Mouse (Mus musculus) CH12.LX (cell line): ENCODE data around the gene Nat8f4. TPM values are rescaled to one million over a fixed set of nuclear protein-coding genes. Genes with fewer than 3 reads are reported as not detected.
"Not testable (repeated sequence)": the region's sequence is repeated elsewhere in the genome, so short reads cannot be mapped to it uniquely, and the experiment has no call there.

Experiments used
- DNase-seq: peaks from one replicate; pipeline ENCODE4 v3.0.0-alpha.2; 2013; ENCODE audit errors: extremely low read depth
- H3K27ac ChIP-seq: 2 replicates; pipeline ENCODE4 v1.5.1; 2012; ENCODE audit warnings: low read depth, mild to moderate bottlenecking, control low read depth, moderate library complexity; ENCODE audit not compliant: insufficient read depth
- H3K27me3 ChIP-seq: replicated peaks from 2 replicates; pipeline ENCODE3; 2012; ENCODE audit warnings: inconsistent platforms
- H3K36me3 ChIP-seq, 2 experiments: replicated peaks in 1 of 2; 2 replicates each; pipeline versions ENCODE3 to v1.6.1; 2012; ENCODE audit warnings: inconsistent platforms in 1 of 2, low read length in 1 of 2, mild to moderate bottlenecking in 1 of 2, mixed read lengths in 1 of 2, moderate library complexity in 1 of 2; ENCODE audit not compliant: control insufficient read depth in 1 of 2, insufficient read depth in 1 of 2
- H3K4me1 ChIP-seq, 2 experiments: 2 replicates each; pipeline ENCODE4 v1.6.1; 2012; ENCODE audit warnings: inconsistent platforms in 1 of 2, moderate library complexity in 1 of 2; ENCODE audit not compliant: insufficient read depth in 2 of 2, control insufficient read depth in 1 of 2
- H3K4me2 ChIP-seq: 2 replicates; pipeline ENCODE4 v1.6.1; 2012; ENCODE audit warnings: low read depth, mild to moderate bottlenecking, control low read depth; ENCODE audit not compliant: poor library complexity, insufficient read depth, severe bottlenecking
- H3K4me3 ChIP-seq, 3 experiments: fragments of 150-350 bp in 1 of 3; sonication (generic) in 1 of 3; replicated peaks in 1 of 3; 2 replicates each; pipeline versions ENCODE3 to v1.5.1; 2011 to 2012; ENCODE audit warnings: low read depth in 2 of 3, low read length in 2 of 3, mild to moderate bottlenecking in 2 of 3, moderate library complexity in 2 of 3, control low read depth in 1 of 3, improper control_type of control experiment in 1 of 3, inconsistent platforms in 1 of 3, mixed read lengths in 1 of 3; ENCODE audit not compliant: poor library complexity in 1 of 3
- H3K79me2 ChIP-seq: replicated peaks from 2 replicates; pipeline ENCODE4 v1.6.1; 2012; ENCODE audit warnings: mild to moderate bottlenecking, moderate library complexity; ENCODE audit not compliant: control insufficient read depth, poor library complexity, insufficient read depth, severe bottlenecking; ENCODE audit errors: extremely low read depth
- H3K9ac ChIP-seq: 2 replicates; pipeline ENCODE4 v1.6.1; 2012; ENCODE audit warnings: low read depth, mild to moderate bottlenecking, control low read depth, moderate library complexity; ENCODE audit not compliant: insufficient read depth
- H3K9me3 ChIP-seq: replicated peaks from 2 replicates; pipeline ENCODE3; 2012; ENCODE audit warnings: low read length, inconsistent platforms, mixed read lengths
- NRF1 ChIP-seq: IDR thresholded peaks from 2 replicates; pipeline ENCODE4 v1.6.1; 2014; ENCODE audit warnings: low read depth, mild to moderate bottlenecking, inconsistent platforms, low read length, improper control_type of control experiment, moderate library complexity
- dilution Hi-C: fragments of 300-500 bp; cut with MboI; formaldehyde crosslinking; loops from 2 replicates; pipeline ENCODE4 v1.14.3; 2020; ENCODE audit warnings: low sequenced_read_pairs; ENCODE audit not compliant: extremely low pct_unique_long_range_greater_than_20kb, extremely low pct_ligation_motif_present
- in situ Hi-C: fragments of 300-500 bp; cut with MboI; formaldehyde crosslinking; loops from 3 replicates; pipeline ENCODE4 v1.14.3; 2019; ENCODE audit warnings: low sequenced_read_pairs, low pct_ligation_motif_present, low pct_unique_long_range_greater_than_20kb, mixed read lengths
- polyA plus RNA-seq: library from polyadenylated mRNA; unstranded; fragments of >175 nt; gene quantifications from 2 replicates; pipeline ENCODE4 v1.2.1, GENCODE M21; 2012; ENCODE audit warnings: low read depth; ENCODE audit not compliant: insufficient read length
- total RNA-seq, 2 experiments: library from RNA; depleted of rRNA; stranded (reverse); fragments of 300-350 nt in 1 of 2; fragments of >200 nt in 1 of 2; gene quantifications; 2 replicates each; pipeline ENCODE4 v1.2.3; 2012 to 2014

Nat8f4 gene
- total and polyA plus RNA-seq, 3 experiments = 1.8 to 2.4 (median 2.3) TPM

DNA sequence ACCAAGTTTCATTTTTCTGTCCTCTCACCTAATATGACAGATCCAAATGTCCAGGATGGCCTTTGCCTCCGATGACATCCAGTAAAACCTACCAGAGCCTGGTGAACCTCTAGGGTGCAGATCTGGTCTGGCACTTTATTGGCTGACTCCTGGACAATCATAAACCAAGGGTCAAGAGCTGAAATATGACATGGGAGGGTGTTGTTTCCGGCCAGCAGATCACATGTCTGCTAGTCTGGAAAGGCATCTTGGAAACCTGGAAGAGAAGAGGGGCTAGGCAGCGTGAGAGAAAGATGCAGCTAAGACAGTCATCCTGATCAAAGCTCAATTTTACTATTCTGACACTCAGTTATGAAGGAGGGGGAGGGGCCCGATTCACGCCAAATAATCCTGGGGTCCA is 35.7 kb downstream of the Nat8f4 start, which contains the start of gene Nat8f2:
TSS of gene Nat8f2 (minus strand) at position 153 of the 400 bp plus-strand sequence.
- H3K4me1 ChIP-seq, DNase-seq, H3K36me3 ChIP-seq, H3K79me2 ChIP-seq, dilution Hi-C loops, H3K4me3 ChIP-seq, H3K4me2 ChIP-seq, H3K9ac ChIP-seq, in situ Hi-C loops, H3K9me3 ChIP-seq, H3K27ac ChIP-seq: not testable (repeated sequence)
- H3K27me3 ChIP-seq = peaks cover 26% of the 10 kb centered on the region

DNA sequence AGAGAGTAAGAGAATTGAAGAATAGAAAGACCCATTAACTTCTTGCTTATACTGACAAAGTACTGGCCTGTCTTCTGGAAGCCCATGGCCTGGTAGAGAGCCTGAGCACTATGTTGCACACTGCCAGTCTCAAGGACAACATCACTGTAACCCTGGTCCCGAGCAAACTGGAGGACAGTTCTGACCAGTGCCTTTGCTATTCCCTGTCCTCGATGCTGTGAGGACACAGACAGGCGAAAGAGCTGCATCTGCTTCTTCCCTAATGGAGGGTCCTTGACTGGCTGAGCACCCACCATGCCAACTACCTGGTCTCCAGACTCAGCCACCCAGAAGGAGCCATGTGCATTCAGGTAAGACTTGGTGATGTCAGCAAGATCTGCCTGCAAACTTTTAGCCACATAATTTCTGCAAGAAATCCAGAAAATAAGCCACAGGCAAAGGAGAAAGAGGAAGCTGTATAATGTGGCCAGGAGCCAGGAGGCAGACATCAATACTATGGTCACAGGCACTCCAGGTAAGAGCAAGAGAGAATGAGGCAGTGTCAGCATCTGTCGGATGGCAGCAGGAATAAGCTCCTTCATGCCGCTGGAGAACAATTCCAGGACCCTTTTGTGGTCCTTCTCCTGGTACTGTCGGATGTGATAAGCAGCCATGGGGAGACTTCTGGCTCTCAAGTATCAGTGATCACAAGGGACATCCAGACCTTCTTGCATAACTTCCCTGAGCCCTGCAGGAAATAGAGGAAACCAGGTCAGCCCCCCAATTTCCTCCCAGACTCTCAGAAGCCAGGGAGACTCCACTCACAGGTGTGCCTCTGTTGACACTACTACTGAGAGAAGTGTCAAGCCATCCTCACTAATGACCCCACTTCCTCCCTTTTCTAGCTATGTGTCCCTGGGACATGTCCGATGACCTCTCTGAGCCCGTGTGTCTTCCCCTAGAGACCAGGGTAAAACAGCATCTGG is 36.7 kb downstream of the Nat8f4 start:
- Histone ChIP-seq H3K4me1 (no peaks in the 10 kb centered on the region), H3K4me3 (no peak overlapping the region), H3K27me3 (peaks cover 36% of the 10 kb centered on the region), H3K9me3 (no peaks in the 10 kb centered on the region), H3K4me2 (no peak overlapping the region), H3K27ac (no peak overlapping the region), H3K79me2 (no peaks in the 10 kb centered on the region), H3K36me3 (no peaks in the 10 kb centered on the region), H3K9ac (no peak overlapping the region)
- dilution Hi-C loops = no loop called here
- DNase-seq = no peak
- no peak for TF ChIP-seq NRF1
- TF ChIP-seq, all 38 proteins: peak for 0
- in situ Hi-C loops = no loop called here

DNA sequence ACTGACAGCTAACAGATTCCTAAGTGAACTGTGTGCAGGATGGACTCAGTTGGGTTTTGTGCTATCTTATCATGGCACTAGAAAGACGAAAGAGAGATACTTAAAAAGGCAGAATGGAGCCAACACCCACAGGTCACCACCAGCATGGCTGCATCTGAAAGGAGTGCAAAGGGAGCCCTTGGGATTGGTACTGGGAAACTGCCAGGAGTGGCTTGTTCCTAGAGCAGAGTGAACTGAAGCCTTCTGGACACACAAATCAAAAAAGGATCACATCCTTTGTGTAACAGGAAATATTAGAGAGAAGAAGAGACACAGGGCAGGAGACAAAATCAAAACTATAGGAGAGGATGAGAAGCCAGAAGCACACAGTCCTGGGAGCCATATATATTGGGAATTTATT is 37.7 kb downstream of the Nat8f4 start:
- H3K4me1 ChIP-seq, H3K9ac ChIP-seq, H3K9me3 ChIP-seq, H3K79me2 ChIP-seq, H3K4me3 ChIP-seq, DNase-seq, H3K4me2 ChIP-seq, H3K36me3 ChIP-seq, dilution Hi-C loops, H3K27ac ChIP-seq, in situ Hi-C loops: not testable (repeated sequence)
- peaks cover 41% of the 10 kb centered on the region for H3K27me3 ChIP-seq

DNA sequence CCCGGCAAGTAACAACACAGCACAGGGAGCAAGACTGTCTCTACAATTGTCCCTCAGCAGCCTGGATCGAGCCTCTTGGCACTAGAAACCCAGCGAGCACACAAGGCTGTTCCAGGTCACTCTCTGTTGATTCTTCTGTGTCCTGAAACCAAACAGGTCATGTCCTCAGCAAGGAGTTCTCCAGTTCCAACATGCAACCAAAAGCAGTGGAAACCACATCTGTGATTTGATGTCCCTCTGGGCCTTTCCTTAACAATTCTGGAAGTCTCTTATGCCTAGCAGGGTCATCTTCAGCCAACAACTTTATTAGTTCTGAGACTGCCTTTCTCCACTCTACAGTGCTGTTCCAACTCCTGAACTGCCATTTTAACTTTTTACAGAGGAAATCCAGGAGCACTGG is 38.5 kb downstream of the Nat8f4 start:
- peaks cover 50% of the 10 kb centered on the region for H3K27me3 ChIP-seq
- H3K9ac ChIP-seq, in situ Hi-C loops, H3K36me3 ChIP-seq, H3K79me2 ChIP-seq, H3K4me1 ChIP-seq, DNase-seq, dilution Hi-C loops, H3K9me3 ChIP-seq, H3K27ac ChIP-seq, H3K4me2 ChIP-seq, H3K4me3 ChIP-seq: not testable (repeated sequence)

DNA sequence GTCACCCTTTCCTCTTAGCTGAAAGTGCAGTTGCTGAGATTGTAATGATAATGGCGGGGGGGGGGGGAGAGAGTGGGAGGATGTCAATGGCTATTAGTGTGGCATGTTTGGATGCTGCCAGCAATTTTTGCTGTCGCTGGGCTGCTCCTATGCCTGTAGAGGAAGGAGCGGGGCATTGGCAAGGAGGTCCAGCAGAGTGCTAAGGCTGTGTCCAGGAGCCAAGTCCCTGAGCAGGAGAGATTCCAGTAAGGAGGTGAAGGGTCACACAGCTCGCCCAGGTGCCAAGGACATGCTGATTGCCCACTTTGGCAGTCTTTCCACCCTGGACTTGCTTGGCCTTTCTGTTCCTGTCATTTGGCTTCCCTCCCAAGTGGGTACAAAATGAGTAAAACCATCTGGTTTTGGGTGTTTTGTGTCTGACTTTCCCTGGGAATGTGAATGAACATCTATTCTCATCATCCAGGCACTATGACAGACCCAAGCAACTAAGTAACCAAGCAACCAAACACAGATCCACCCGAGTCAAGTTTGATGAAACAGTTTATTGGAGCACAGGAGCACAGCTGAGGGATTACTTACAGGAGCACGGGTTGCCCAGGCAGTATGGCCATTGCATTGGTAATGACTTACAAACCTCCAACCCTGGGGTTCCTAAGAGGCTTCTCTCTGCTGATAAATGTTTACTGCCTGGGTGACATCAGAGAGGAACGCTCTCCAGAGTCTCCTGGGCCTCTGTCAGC is 39.6 kb downstream of the Nat8f4 start:
- dilution Hi-C loops, in situ Hi-C loops, H3K9ac ChIP-seq, H3K4me2 ChIP-seq, H3K4me3 ChIP-seq, H3K27ac ChIP-seq, H3K79me2 ChIP-seq, H3K4me1 ChIP-seq, DNase-seq, H3K9me3 ChIP-seq, H3K36me3 ChIP-seq: not testable (repeated sequence)
- peaks cover 61% of the 10 kb centered on the region for H3K27me3 ChIP-seq
